Mouse (Mus musculus): ENCODE results near the gene Lrriq3.

GRCm38 (mm10) chr3:155186456-155186855 is 93.2 kb downstream of the Lrriq3 start:
- no peak for TF ChIP-seq EP300 (optimal IDR thresholded peaks at IDR 0.05)
- TF ChIP-seq CTCF (IDR thresholded peaks at IDR 0.05; ENCODE audit: low read depth): no peak
